Mouse (Mus musculus): ENCODE data around the gene Rhoj. TPM values are rescaled to one million over a fixed set of nuclear protein-coding genes. Genes with fewer than 3 reads are reported as not detected.
"Not testable (repeated sequence)": the region's sequence is repeated elsewhere in the genome, so short reads cannot be mapped to it uniquely, and the experiment has no call there.

The Rhoj gene
- polyA plus RNA-seq, 1 experiment from 2014 or later: 25.9 TPM

GRCm38 (mm10) chr12:75396616-75397015, 88.5 kb downstream of the Rhoj start:
- Histone ChIP-seq H3K4me3 (replicated peaks) (no peak overlapping the region), H3K9ac (replicated peaks) (no peak overlapping the region), H3K9me3 (replicated peaks) (no peaks in the 10 kb centered on the region), H3K27ac (replicated peaks) (no peak overlapping the region), H3K36me3 (no peaks in the 10 kb centered on the region), H3K4me2 (no peak overlapping the region), H3K4me1 (no peaks in the 10 kb centered on the region), H3K27me3 (replicated peaks) (no peaks in the 10 kb centered on the region)
- 72% methylated on average over 3 of the region's 3 CpGs for whole genome bisulfite sequencing
- ATAC-seq (ENCODE audit: low FRiP score): no peak

GRCm38 (mm10) chr12:75397077-75397476, 89.0 kb downstream of the Rhoj start:
- H3K27ac ChIP-seq (replicated peaks): no peak overlapping the region
- H3K9me3 ChIP-seq (replicated peaks): no peaks in the 10 kb centered on the region
- H3K36me3 ChIP-seq: no peaks in the 10 kb centered on the region
- no peak overlapping the region for H3K4me2 ChIP-seq
- ATAC-seq (ENCODE audit: low FRiP score): no peak
- H3K4me3 ChIP-seq (replicated peaks): no peak overlapping the region
- no peak overlapping the region for H3K9ac ChIP-seq (replicated peaks)
- H3K4me1 ChIP-seq: no peaks in the 10 kb centered on the region
- no peaks in the 10 kb centered on the region for H3K27me3 ChIP-seq (replicated peaks)
- WGBS: 44% methylated on average over 7 of the region's 7 CpGs

GRCm38 (mm10) chr12:75412964-75413363, 104.8 kb downstream of the Rhoj start:
- 82% methylated on average over 9 of the region's 9 CpGs for WGBS
- ATAC-seq (ENCODE audit: low FRiP score): no peak

GRCm38 (mm10) chr12:75414991-75415390, 106.9 kb downstream of the Rhoj start:
- 68% methylated on average over 6 of the region's 6 CpGs for WGBS
- no peak overlapping the region for H3K27ac ChIP-seq (replicated peaks)
- H3K27me3 ChIP-seq (replicated peaks): no peaks in the 10 kb centered on the region
- no peak for ATAC-seq (ENCODE audit: low FRiP score)
- no peaks in the 10 kb centered on the region for H3K36me3 ChIP-seq
- no peaks in the 10 kb centered on the region for H3K9me3 ChIP-seq (replicated peaks)
- H3K4me1 ChIP-seq: no peaks in the 10 kb centered on the region
- H3K4me3 ChIP-seq (replicated peaks): no peak overlapping the region
- no peak overlapping the region for H3K4me2 ChIP-seq
- H3K9ac ChIP-seq (replicated peaks): no peak overlapping the region

More at GRCm38 (mm10) chr12:75412964-75413363, 104.8 kb downstream of the Rhoj start:
- Histone ChIP-seq H3K36me3 (no peaks in the 10 kb centered on the region), H3K9me3 (replicated peaks) (no peaks in the 10 kb centered on the region), H3K27ac (replicated peaks) (no peak overlapping the region), H3K9ac (replicated peaks) (no peak overlapping the region), H3K4me3 (replicated peaks) (no peak overlapping the region), H3K27me3 (replicated peaks) (no peaks in the 10 kb centered on the region), H3K4me1 (no peaks in the 10 kb centered on the region), H3K4me2 (no peak overlapping the region)

- H3K27me3 ChIP-seq (replicated peaks): no peaks in the 10 kb centered on the region
- no peaks in the 10 kb centered on the region for H3K36me3 ChIP-seq
- no peak within 1 kb of the TSS for H3K27ac ChIP-seq (replicated peaks)
- H3K4me3 ChIP-seq (replicated peaks): no peak within 1 kb of the TSS
- no peak within 1 kb of the TSS for H3K4me2 ChIP-seq
- no peak for ATAC-seq (ENCODE audit: low FRiP score)
- 90% methylated on average over 4 of the region's 4 CpGs for WGBS
- H3K9me3 ChIP-seq (replicated peaks): no peaks in the 10 kb centered on the region
- no peaks in the 10 kb centered on the region for H3K4me1 ChIP-seq
- no peak within 1 kb of the TSS for H3K9ac ChIP-seq (replicated peaks)
Observed at GRCm38 (mm10) chr12:75416681-75417080, 108.6 kb downstream of the Rhoj start, which contains the start of gene Gphb5. Gphb5 (minus strand) TSS chr12:75416781.

- 53% methylated on average over 7 of the region's 7 CpGs for WGBS
- Histone ChIP-seq H3K4me2 (no peak overlapping the region), H3K9me3 (replicated peaks) (no peaks in the 10 kb centered on the region), H3K27ac (replicated peaks) (no peak overlapping the region), H3K36me3 (no peaks in the 10 kb centered on the region), H3K27me3 (replicated peaks) (no peaks in the 10 kb centered on the region), H3K9ac (replicated peaks) (no peak overlapping the region), H3K4me3 (replicated peaks) (no peak overlapping the region), H3K4me1 (peaks cover 4% of the 10 kb centered on the region; the same call in 1 of the 2 replicates)
- peak; percentile 53 for ATAC-seq (ENCODE audit: low FRiP score)
Observed at GRCm38 (mm10) chr12:75424359-75424758, 116.2 kb downstream of the Rhoj start.

GRCm38 (mm10) chr12:75424817-75425216, 116.7 kb downstream of the Rhoj start:
- ATAC-seq (ENCODE audit: low FRiP score): no peak

GRCm38 (mm10) chr12:75425882-75426281, 117.8 kb downstream of the Rhoj start:
- Histone ChIP-seq H3K27me3 (replicated peaks) (no peaks in the 10 kb centered on the region), H3K4me2 (no peak overlapping the region), H3K4me3 (replicated peaks) (no peak overlapping the region), H3K9ac (replicated peaks) (no peak overlapping the region), H3K4me1 (peaks cover 4% of the 10 kb centered on the region; the same call in 1 of the 2 replicates), H3K27ac (replicated peaks) (no peak overlapping the region), H3K9me3 (replicated peaks) (no peaks in the 10 kb centered on the region), H3K36me3 (no peaks in the 10 kb centered on the region)
- 81% methylated on average over 7 of the region's 7 CpGs for whole genome bisulfite sequencing
- ATAC-seq (ENCODE audit: low FRiP score): no peak

More at GRCm38 (mm10) chr12:75424817-75425216, 116.7 kb downstream of the Rhoj start:
- no peaks in the 10 kb centered on the region for H3K27me3 ChIP-seq (replicated peaks)
- H3K9ac ChIP-seq (replicated peaks): no peak overlapping the region
- 89% methylated on average over 4 of the region's 4 CpGs for WGBS
- no peaks in the 10 kb centered on the region for H3K36me3 ChIP-seq
- peaks cover 4% of the 10 kb centered on the region; the same call in 1 of the 2 replicates for H3K4me1 ChIP-seq
- no peak overlapping the region for H3K27ac ChIP-seq (replicated peaks)
- H3K4me2 ChIP-seq: no peak overlapping the region
- H3K9me3 ChIP-seq (replicated peaks): no peaks in the 10 kb centered on the region
- no peak overlapping the region for H3K4me3 ChIP-seq (replicated peaks)

- 95% methylated on average over 6 of the region's 6 CpGs for WGBS
- no peak for ATAC-seq (ENCODE audit: low FRiP score)
- H3K4me2 ChIP-seq: no peak overlapping the region
- no peaks in the 10 kb centered on the region for H3K36me3 ChIP-seq
- no peak overlapping the region for H3K4me3 ChIP-seq (replicated peaks)
- H3K9me3 ChIP-seq (replicated peaks): no peaks in the 10 kb centered on the region
- no peak overlapping the region for H3K9ac ChIP-seq (replicated peaks)
- H3K4me1 ChIP-seq: peaks cover 3% of the 10 kb centered on the region; the same call in 1 of the 2 replicates
- no peak overlapping the region for H3K27ac ChIP-seq (replicated peaks)
- H3K27me3 ChIP-seq (replicated peaks): no peaks in the 10 kb centered on the region
Observed at GRCm38 (mm10) chr12:75428719-75429118, 120.6 kb downstream of the Rhoj start.

GRCm38 (mm10) chr12:75429685-75430396, 121.7 kb downstream of the Rhoj start:
- Histone ChIP-seq H3K4me2 (no peak overlapping the region), H3K9me3 (replicated peaks) (no peaks in the 10 kb centered on the region), H3K4me3 (replicated peaks) (no peak overlapping the region), H3K27me3 (replicated peaks) (no peaks in the 10 kb centered on the region), H3K4me1 (no peaks in the 10 kb centered on the region), H3K36me3 (no peaks in the 10 kb centered on the region), H3K9ac (replicated peaks) (no peak overlapping the region), H3K27ac (replicated peaks) (no peak overlapping the region)
- WGBS: 85% methylated on average over 1 of the region's 1 CpGs
- no peak for ATAC-seq (ENCODE audit: low FRiP score)

GRCm38 (mm10) chr12:75432400-75432799, 124.3 kb downstream of the Rhoj start:
- H3K9ac ChIP-seq (replicated peaks); H3K4me2 ChIP-seq; ATAC-seq (ENCODE audit: low FRiP score); H3K27ac ChIP-seq (replicated peaks); H3K4me1 ChIP-seq; H3K27me3 ChIP-seq (replicated peaks); H3K9me3 ChIP-seq (replicated peaks); H3K36me3 ChIP-seq; H3K4me3 ChIP-seq (replicated peaks): not testable (repeated sequence)
- WGBS: 86% methylated on average over 6 of the region's 6 CpGs

- Histone ChIP-seq H3K9me3 (replicated peaks) (no peaks in the 10 kb centered on the region), H3K9ac (replicated peaks) (no peak overlapping the region), H3K36me3 (peaks cover 7% of the 10 kb centered on the region), H3K27me3 (replicated peaks) (no peaks in the 10 kb centered on the region), H3K4me1 (no peaks in the 10 kb centered on the region), H3K27ac (replicated peaks) (no peak overlapping the region), H3K4me3 (replicated peaks) (no peak overlapping the region), H3K4me2 (no peak overlapping the region)
- 87% methylated on average over 7 of the region's 7 CpGs for WGBS
- ATAC-seq (ENCODE audit: low FRiP score): no peak
Observed at GRCm38 (mm10) chr12:75446245-75446644, 138.1 kb downstream of the Rhoj start.

Measured in neural tube, embryonic 15.5 days (tissue).